Mouse (Mus musculus): ENCODE measurements around the gene Ppp1r3c. TPM values are rescaled to one million over a fixed set of nuclear protein-coding genes. Genes with fewer than 3 reads are reported as not detected.

The Ppp1r3c gene
- total RNA-seq, 1 experiment, result 0.22 TPM

DNA sequence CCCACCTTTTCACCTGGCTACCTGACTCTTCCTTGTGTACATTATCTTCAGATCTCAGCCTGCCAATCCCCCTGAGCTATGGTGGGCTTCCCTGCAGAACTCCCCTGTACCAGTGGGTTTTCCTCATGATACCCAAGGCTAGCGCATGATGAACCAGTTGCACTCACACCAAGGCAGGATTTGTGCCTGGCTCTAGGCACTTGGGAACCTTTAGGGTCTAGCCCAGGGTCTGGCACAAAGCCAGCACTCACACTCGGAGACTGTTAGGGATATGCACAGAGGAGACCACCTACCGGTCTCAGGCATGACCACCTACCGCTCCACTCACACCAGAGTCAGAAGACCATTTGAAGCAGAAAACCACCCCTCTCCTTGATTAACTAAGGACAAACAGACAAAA is 35.5 kb downstream of the Ppp1r3c start:
- Histone ChIP-seq H3K4me3 (ENCODE audit: insufficient read depth in 1 of 2, low read depth in 1 of 2, low read length in 2 of 2, poor library complexity in 1 of 2, severe bottlenecking in 1 of 2) (no peak overlapping the region), H3K27ac (ENCODE audit: insufficient read depth, low read depth, low read length, poor library complexity, severe bottlenecking) (no peak overlapping the region), H3K36me3 (ENCODE audit: control insufficient read depth, insufficient read depth, low read length, poor library complexity, severe bottlenecking) (no peaks in the 10 kb centered on the region), H3K4me1 (ENCODE audit: control insufficient read depth in 2 of 2, insufficient read depth in 2 of 2, low read length in 2 of 2, poor library complexity in 1 of 2) (no peaks in the 10 kb centered on the region), H3K9me3 (ENCODE audit: control insufficient read depth, insufficient read depth, low read depth, low read length) (no peaks in the 10 kb centered on the region), H3K9ac (ENCODE audit: insufficient read depth, low read depth, low read length, poor library complexity, severe bottlenecking) (no peak overlapping the region)
- in situ Hi-C loops (cut with MboI; ENCODE audit: low sequenced_read_pairs in 2 of 2, unreplicated experiment in 2 of 2), result no loop called here
- TF ChIP-seq CHD2 (IDR thresholded peaks at IDR 0.05; ENCODE audit: low read depth, low read length), result no peak
- no peak for TF ChIP-seq ZC3H11A (IDR thresholded peaks at IDR 0.05; ENCODE audit: borderline replicate concordance, low read depth, low read length)
- no peak for TF ChIP-seq ZNF384 (IDR thresholded peaks at IDR 0.05; ENCODE audit: low read depth, low read length)
- DNase-seq (ENCODE audit: low read depth, low spot score), result no peak

DNA sequence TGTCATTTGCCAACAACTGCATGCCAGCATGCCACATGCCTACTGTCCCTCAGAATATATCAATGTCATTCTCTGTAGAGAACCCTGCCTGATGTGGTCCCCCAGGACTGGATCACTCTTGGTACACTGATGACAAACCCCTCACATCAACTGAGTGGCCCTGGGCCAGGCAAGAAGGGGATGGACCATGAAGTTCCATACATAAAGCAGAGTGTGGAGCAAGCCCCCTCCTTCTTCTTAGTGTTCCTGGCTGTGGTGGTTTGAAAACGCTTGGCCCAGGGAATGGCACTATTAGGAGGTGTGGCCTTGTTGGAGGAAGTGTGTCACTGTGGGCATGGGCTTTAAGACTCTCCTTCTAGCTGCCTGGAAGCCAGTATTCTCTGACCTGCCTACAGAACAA is 37.3 kb downstream of the Ppp1r3c start:
- Histone ChIP-seq H3K4me3 (ENCODE audit: insufficient read depth in 1 of 2, low read depth in 1 of 2, low read length in 2 of 2, poor library complexity in 1 of 2, severe bottlenecking in 1 of 2) (no peak overlapping the region), H3K9ac (ENCODE audit: insufficient read depth, low read depth, low read length, poor library complexity, severe bottlenecking) (no peak overlapping the region), H3K27ac (ENCODE audit: insufficient read depth, low read depth, low read length, poor library complexity, severe bottlenecking) (no peak overlapping the region), H3K36me3 (ENCODE audit: control insufficient read depth, insufficient read depth, low read length, poor library complexity, severe bottlenecking) (no peaks in the 10 kb centered on the region), H3K9me3 (ENCODE audit: control insufficient read depth, insufficient read depth, low read depth, low read length) (no peaks in the 10 kb centered on the region), H3K4me1 (ENCODE audit: control insufficient read depth in 2 of 2, insufficient read depth in 2 of 2, low read length in 2 of 2, poor library complexity in 1 of 2) (no peaks in the 10 kb centered on the region)
- in situ Hi-C loops (cut with MboI; ENCODE audit: low sequenced_read_pairs in 2 of 2, unreplicated experiment in 2 of 2), result no loop called here
- TF ChIP-seq CHD2 (IDR thresholded peaks at IDR 0.05; ENCODE audit: low read depth, low read length) (no peak), ZNF384 (IDR thresholded peaks at IDR 0.05; ENCODE audit: low read depth, low read length) (no peak), MAFK (IDR thresholded peaks at IDR 0.05; ENCODE audit: insufficient read depth, low read depth, low read length) (no peak), ZC3H11A (IDR thresholded peaks at IDR 0.05; ENCODE audit: borderline replicate concordance, low read depth, low read length) (no peak), HCFC1 (IDR thresholded peaks at IDR 0.05; ENCODE audit: borderline replicate concordance, insufficient read depth, low read length) (no peak)
- no peak for DNase-seq (ENCODE audit: low read depth, low spot score)

DNA sequence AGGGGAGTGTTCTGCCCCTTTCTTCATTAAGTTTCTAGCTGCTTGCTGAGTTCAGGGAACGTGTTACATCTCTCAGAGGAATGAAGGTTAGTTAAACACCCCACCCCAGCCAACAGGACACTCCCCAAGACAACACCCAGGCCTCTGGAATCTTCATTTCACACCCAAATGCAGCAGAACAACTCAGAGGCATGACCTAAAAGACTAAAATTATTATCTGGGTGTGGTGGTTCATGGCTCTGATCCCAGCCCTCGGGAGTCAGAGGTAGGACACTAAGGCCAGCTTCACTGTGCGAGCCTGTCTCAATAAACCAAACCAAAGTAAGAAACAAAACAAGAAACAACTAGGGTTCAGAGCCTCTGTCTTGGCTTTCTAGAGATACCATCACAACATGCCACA is 38.3 kb downstream of the Ppp1r3c start:
- TF ChIP-seq HCFC1 (IDR thresholded peaks at IDR 0.05; ENCODE audit: borderline replicate concordance, insufficient read depth, low read length), result no peak
- TF ChIP-seq CHD2 (IDR thresholded peaks at IDR 0.05; ENCODE audit: low read depth, low read length), result no peak
- no peak for TF ChIP-seq ZNF384 (IDR thresholded peaks at IDR 0.05; ENCODE audit: low read depth, low read length)
- TF ChIP-seq ZC3H11A (IDR thresholded peaks at IDR 0.05; ENCODE audit: borderline replicate concordance, low read depth, low read length), result no peak
- no peak for TF ChIP-seq MAFK (IDR thresholded peaks at IDR 0.05; ENCODE audit: insufficient read depth, low read depth, low read length)
- DNase-seq (ENCODE audit: low read depth, low spot score), result no peak
- in situ Hi-C loops (cut with MboI; ENCODE audit: low sequenced_read_pairs in 2 of 2, unreplicated experiment in 2 of 2), result no loop called here
- no peaks in the 10 kb centered on the region for H3K4me1 ChIP-seq (ENCODE audit: control insufficient read depth in 2 of 2, insufficient read depth in 2 of 2, low read length in 2 of 2, poor library complexity in 1 of 2)
- H3K9ac ChIP-seq (ENCODE audit: insufficient read depth, low read depth, low read length, poor library complexity, severe bottlenecking), result no peak overlapping the region
- H3K27ac ChIP-seq (ENCODE audit: insufficient read depth, low read depth, low read length, poor library complexity, severe bottlenecking), result no peak overlapping the region
- H3K36me3 ChIP-seq (ENCODE audit: control insufficient read depth, insufficient read depth, low read length, poor library complexity, severe bottlenecking), result no peaks in the 10 kb centered on the region
- H3K9me3 ChIP-seq (ENCODE audit: control insufficient read depth, insufficient read depth, low read depth, low read length), result no peaks in the 10 kb centered on the region
- no peak overlapping the region for H3K4me3 ChIP-seq (ENCODE audit: insufficient read depth in 1 of 2, low read depth in 1 of 2, low read length in 2 of 2, poor library complexity in 1 of 2, severe bottlenecking in 1 of 2)

DNA sequence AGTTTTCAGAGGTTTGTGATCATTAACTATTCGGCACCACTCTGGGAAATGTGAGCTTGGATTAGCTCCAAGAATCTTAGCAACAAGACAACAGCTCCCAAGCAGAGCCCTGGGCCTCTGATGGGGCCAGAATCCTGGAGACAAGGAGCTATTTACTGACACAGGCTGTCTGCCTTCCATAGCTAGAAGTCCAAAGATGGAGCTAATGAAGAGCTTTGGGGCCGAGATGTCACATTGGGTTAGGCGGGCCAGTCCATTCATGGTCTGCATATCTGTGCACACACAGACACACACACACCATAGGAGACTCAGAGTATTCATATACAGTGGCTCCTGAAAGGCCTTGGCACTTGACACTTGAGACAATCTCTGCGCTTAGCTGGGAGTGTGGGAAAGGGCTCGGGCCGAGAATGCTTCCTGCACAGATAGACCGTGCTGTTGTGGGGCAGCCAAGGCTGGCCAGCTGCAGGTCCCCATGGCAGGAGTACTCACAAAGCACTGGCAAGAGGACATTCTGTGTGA is 39.8 kb downstream of the Ppp1r3c start:
- Histone ChIP-seq H3K9ac (ENCODE audit: insufficient read depth, low read depth, low read length, poor library complexity, severe bottlenecking) (no peak overlapping the region), H3K36me3 (ENCODE audit: control insufficient read depth, insufficient read depth, low read length, poor library complexity, severe bottlenecking) (no peaks in the 10 kb centered on the region), H3K9me3 (ENCODE audit: control insufficient read depth, insufficient read depth, low read depth, low read length) (no peaks in the 10 kb centered on the region), H3K27ac (ENCODE audit: insufficient read depth, low read depth, low read length, poor library complexity, severe bottlenecking) (no peak overlapping the region), H3K4me1 (ENCODE audit: control insufficient read depth in 2 of 2, insufficient read depth in 2 of 2, low read length in 2 of 2, poor library complexity in 1 of 2) (no peaks in the 10 kb centered on the region), H3K4me3 (ENCODE audit: insufficient read depth in 1 of 2, low read depth in 1 of 2, low read length in 2 of 2, poor library complexity in 1 of 2, severe bottlenecking in 1 of 2) (no peak overlapping the region)
- TF ChIP-seq ZNF384 (IDR thresholded peaks at IDR 0.05; ENCODE audit: low read depth, low read length) (no peak), CHD2 (IDR thresholded peaks at IDR 0.05; ENCODE audit: low read depth, low read length) (no peak), MAFK (IDR thresholded peaks at IDR 0.05; ENCODE audit: insufficient read depth, low read depth, low read length) (no peak), HCFC1 (IDR thresholded peaks at IDR 0.05; ENCODE audit: borderline replicate concordance, insufficient read depth, low read length) (no peak), ZC3H11A (IDR thresholded peaks at IDR 0.05; ENCODE audit: borderline replicate concordance, low read depth, low read length) (no peak)
- DNase-seq (ENCODE audit: low read depth, low spot score), result no peak
- in situ Hi-C loops (cut with MboI; ENCODE audit: low sequenced_read_pairs in 2 of 2, unreplicated experiment in 2 of 2), result no loop called here

DNA sequence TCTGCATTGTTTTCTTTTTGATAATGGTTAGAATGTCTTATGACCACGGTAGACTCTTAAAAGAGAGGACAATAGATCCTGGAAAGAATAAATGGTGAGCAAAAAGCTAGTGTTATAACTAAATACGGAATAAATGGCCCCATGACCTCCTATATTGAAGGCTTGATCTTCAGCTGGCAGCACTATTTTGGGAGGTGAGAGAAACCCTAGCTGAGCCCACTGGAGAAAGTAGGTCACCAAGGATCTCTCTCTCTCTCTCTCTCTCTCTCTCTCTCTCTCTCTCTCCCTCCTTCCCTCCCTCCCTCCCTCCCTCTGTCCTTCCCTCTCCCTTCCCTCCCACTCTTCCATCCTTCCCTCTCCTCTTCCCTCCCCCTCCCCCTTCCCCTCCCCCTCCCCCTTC is 42.9 kb downstream of the Ppp1r3c start:
- in situ Hi-C loops (cut with MboI; ENCODE audit: low sequenced_read_pairs in 2 of 2, unreplicated experiment in 2 of 2), result no loop called here
- Histone ChIP-seq H3K4me1 (ENCODE audit: control insufficient read depth in 2 of 2, insufficient read depth in 2 of 2, low read length in 2 of 2, poor library complexity in 1 of 2) (peaks cover 4 to 8% of the 10 kb centered on the region in 2 experiments; a peak in 3 of 4 replicates), H3K9ac (ENCODE audit: insufficient read depth, low read depth, low read length, poor library complexity, severe bottlenecking) (no peak overlapping the region), H3K27ac (ENCODE audit: insufficient read depth, low read depth, low read length, poor library complexity, severe bottlenecking) (no peak overlapping the region), H3K36me3 (ENCODE audit: control insufficient read depth, insufficient read depth, low read length, poor library complexity, severe bottlenecking) (no peaks in the 10 kb centered on the region), H3K9me3 (ENCODE audit: control insufficient read depth, insufficient read depth, low read depth, low read length) (no peaks in the 10 kb centered on the region), H3K4me3 (ENCODE audit: insufficient read depth in 1 of 2, low read depth in 1 of 2, low read length in 2 of 2, poor library complexity in 1 of 2, severe bottlenecking in 1 of 2) (no peak overlapping the region)
- no peak for DNase-seq (ENCODE audit: low read depth, low spot score)
- TF ChIP-seq MAFK (IDR thresholded peaks at IDR 0.05; ENCODE audit: insufficient read depth, low read depth, low read length), result no peak
- TF ChIP-seq CHD2 (IDR thresholded peaks at IDR 0.05; ENCODE audit: low read depth, low read length), result no peak
- TF ChIP-seq ZNF384 (IDR thresholded peaks at IDR 0.05; ENCODE audit: low read depth, low read length), result no peak
- no peak for TF ChIP-seq ZC3H11A (IDR thresholded peaks at IDR 0.05; ENCODE audit: borderline replicate concordance, low read depth, low read length)
- TF ChIP-seq HCFC1 (IDR thresholded peaks at IDR 0.05; ENCODE audit: borderline replicate concordance, insufficient read depth, low read length), result no peak
